Mouse (Mus musculus) ES-E14 (cell line): ENCODE measurements at regions not wholly inside any gene's neighbourhood (a gene's known extent, or its start where the extent isn't known, plus 50 kb on each side); places are given as distances from the start of the nearest gene placed in this dataset.

Experiments
- DNase-seq: peaks from one replicate; pipeline ENCODE4 v3.0.0-alpha.2; 2013; ENCODE audit warnings: low read depth, low spot score
- H3K27ac ChIP-seq: 2 replicates; pipeline ENCODE4 v1.5.1; 2012; ENCODE audit warnings: low read depth, mild to moderate bottlenecking, low read length, moderate library complexity, mixed read lengths; ENCODE audit not compliant: poor library complexity, insufficient read depth, severe bottlenecking
- H3K36me3 ChIP-seq: 2 replicates; pipeline ENCODE4 v1.6.1; 2012; ENCODE audit warnings: mild to moderate bottlenecking, low read length, moderate library complexity, mixed read lengths; ENCODE audit not compliant: control insufficient read depth, poor library complexity, insufficient read depth, severe bottlenecking
- H3K4me1 ChIP-seq, 2 experiments: fragments of 150-350 bp in 1 of 2; sonication (generic) in 1 of 2; 2 replicates each; pipeline ENCODE4 v1.6.1; 2012; ENCODE audit warnings: low read length in 2 of 2, mild to moderate bottlenecking in 1 of 2, mixed read lengths in 1 of 2; ENCODE audit not compliant: control insufficient read depth in 2 of 2, insufficient read depth in 2 of 2, poor library complexity in 1 of 2
- H3K4me3 ChIP-seq, 2 experiments: fragments of 150-350 bp in 1 of 2; sonication (generic) in 1 of 2; 2 replicates each; pipeline ENCODE4 v1.5.1; 2012; ENCODE audit warnings: low read length in 2 of 2, low read depth in 1 of 2, mild to moderate bottlenecking in 1 of 2, mixed read lengths in 1 of 2; ENCODE audit not compliant: insufficient read depth in 1 of 2, poor library complexity in 1 of 2, severe bottlenecking in 1 of 2
- H3K9ac ChIP-seq: 2 replicates; pipeline ENCODE4 v1.6.1; 2012; ENCODE audit warnings: low read depth, mild to moderate bottlenecking, low read length, mixed read lengths; ENCODE audit not compliant: poor library complexity, insufficient read depth, severe bottlenecking
- H3K9me3 ChIP-seq: fragments of 150-350 bp; sonication (generic); 2 replicates; pipeline ENCODE4 v1.6.1; 2012; ENCODE audit warnings: low read depth, mild to moderate bottlenecking, low read length; ENCODE audit not compliant: control insufficient read depth, insufficient read depth
- CHD2 ChIP-seq: IDR thresholded peaks from 2 replicates; pipeline ENCODE4 v1.6.1; 2014; ENCODE audit warnings: mild to moderate bottlenecking, low read depth, low read length, inconsistent platforms
- HCFC1 ChIP-seq: IDR thresholded peaks from 2 replicates; pipeline ENCODE4 v1.6.1; 2012; ENCODE audit warnings: low read length, inconsistent platforms, borderline replicate concordance; ENCODE audit not compliant: insufficient read depth
- MAFK ChIP-seq: IDR thresholded peaks from 2 replicates; pipeline ENCODE4 v1.6.1; 2014; ENCODE audit warnings: mild to moderate bottlenecking, low read depth, low read length, inconsistent platforms; ENCODE audit not compliant: insufficient read depth
- ZC3H11A ChIP-seq: IDR thresholded peaks from 2 replicates; pipeline ENCODE4 v1.6.1; 2012; ENCODE audit warnings: low read depth, mild to moderate bottlenecking, inconsistent platforms, low read length, borderline replicate concordance
- ZNF384 ChIP-seq: IDR thresholded peaks from 2 replicates; pipeline ENCODE4 v1.6.1; 2012; ENCODE audit warnings: low read depth, low read length, inconsistent platforms
- in situ Hi-C, 2 experiments: fragments of 600-800 bp; cut with MboI; formaldehyde crosslinking; loops; one replicate each; pipeline ENCODE4 v1.15.1; 2025; ENCODE audit warnings: low sequenced_read_pairs in 2 of 2, inconsistent platforms in 1 of 2; ENCODE audit not compliant: unreplicated experiment in 2 of 2

- TF ChIP-seq ZC3H11A (peak; percentile 82), ZNF384 (peak; percentile 87), HCFC1 (no peak), CHD2 (no peak), MAFK (0 out of 2 replicates have a peak, but pooled peaks have one; percentile 28)
- Histone ChIP-seq H3K36me3 (no peaks in the 10 kb centered on the region), H3K27ac (peak overlapping the region; percentile 41; the same call in 1 of the 2 replicates), H3K9me3 (no peaks in the 10 kb centered on the region), H3K4me1 (0 out of 4 replicates have a peak, but pooled peaks cover 2% of the 10 kb centered on the region in 2 experiments), H3K9ac (peak overlapping the region; percentile 40), H3K4me3 (peak overlapping the region; percentile 69 to 84)
- in situ Hi-C loops: no loop called here
- DNase-seq: peak; percentile 77
These were observed 68.3 kb upstream of the Smox start for GRCm38 (mm10) chr2:131422907-131423445.

GRCm38 (mm10) chr2:131418130-131418529, 65.4 kb upstream of the Rnf24 start:
- Histone ChIP-seq H3K4me3 (no peak overlapping the region), H3K36me3 (no peaks in the 10 kb centered on the region), H3K9ac (no peak overlapping the region), H3K9me3 (no peaks in the 10 kb centered on the region), H3K27ac (no peak overlapping the region), H3K4me1 (no peaks in the 10 kb centered on the region)
- TF ChIP-seq CHD2: no peak
- no peak for TF ChIP-seq MAFK
- no peak for TF ChIP-seq ZNF384
- no peak for TF ChIP-seq HCFC1
- TF ChIP-seq ZC3H11A: no peak
- no peak for DNase-seq
- in situ Hi-C loops: loop anchor here in 1 of 2 experiments (10.0 kb wide), 1 partner anchor 363 kb away; no protein-coding TSS in a partner anchor

DNA sequence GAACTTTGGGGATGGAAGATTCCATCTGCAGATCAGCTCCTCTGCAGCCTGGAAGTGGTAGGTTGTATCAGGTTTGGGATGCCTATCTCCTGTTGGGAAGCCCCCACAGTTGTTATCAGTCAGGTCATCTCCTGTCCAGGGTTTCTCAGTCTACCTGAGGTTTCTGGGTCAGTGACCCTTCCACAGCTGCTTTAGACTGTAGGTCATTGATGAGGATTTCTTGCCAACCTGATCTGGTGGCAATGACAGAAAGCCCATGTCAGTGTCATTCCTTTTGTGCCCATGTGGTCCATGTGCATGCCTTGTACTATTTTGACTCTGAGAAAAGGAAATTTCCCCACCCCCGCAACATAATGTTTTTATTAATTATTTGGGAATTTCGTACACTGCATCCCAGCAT, 64.8 kb upstream of the Rnf24 start:
- no peaks in the 10 kb centered on the region for H3K36me3 ChIP-seq
- in situ Hi-C loops: loop anchor here in 1 of 2 experiments (10.0 kb wide), 1 partner anchor 363 kb away; no protein-coding TSS in a partner anchor
- TF ChIP-seq HCFC1: no peak
- TF ChIP-seq ZNF384: no peak
- no peak for TF ChIP-seq CHD2
- TF ChIP-seq MAFK: no peak
- no peak for TF ChIP-seq ZC3H11A

DNA sequence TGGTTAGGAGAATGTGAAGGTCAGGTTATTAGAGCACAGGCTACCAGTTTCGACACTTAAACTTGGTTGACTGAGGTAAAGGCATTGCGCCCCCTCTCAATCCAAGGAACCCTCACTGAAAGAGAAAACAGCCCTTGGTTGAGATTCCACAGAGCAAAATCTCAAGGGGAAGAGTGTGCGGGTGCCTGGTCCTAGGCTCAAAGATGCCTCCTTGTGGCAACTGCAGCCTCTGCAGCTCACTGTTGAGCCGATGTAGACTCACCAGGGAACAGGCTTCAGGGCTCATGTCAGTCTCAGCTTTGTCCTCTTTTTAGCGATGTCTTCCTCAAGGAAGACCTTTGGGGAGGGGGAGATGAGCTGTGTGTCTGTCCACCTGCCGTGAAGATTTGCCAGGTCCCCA, 63.8 kb upstream of the Rnf24 start:
- TF ChIP-seq ZC3H11A: peak; percentile 85
- TF ChIP-seq HCFC1: no peak
- TF ChIP-seq MAFK: no peak
- no peak for TF ChIP-seq ZNF384
- no peak for TF ChIP-seq CHD2
- in situ Hi-C loops: loop anchor here in 1 of 2 experiments (10.0 kb wide), 1 partner anchor 362 kb away; no protein-coding TSS in a partner anchor
- no peak overlapping the region for H3K27ac ChIP-seq

More for the DNA sequence above, 64.8 kb upstream of the Rnf24 start:
- H3K27ac ChIP-seq: no peak overlapping the region
- no peak overlapping the region for H3K9ac ChIP-seq
- H3K4me1 ChIP-seq: no peaks in the 10 kb centered on the region
- no peaks in the 10 kb centered on the region for H3K9me3 ChIP-seq
- no peak for DNase-seq
- H3K4me3 ChIP-seq: no peak overlapping the region

More for the DNA sequence above, 63.8 kb upstream of the Rnf24 start:
- Histone ChIP-seq H3K36me3 (no peaks in the 10 kb centered on the region), H3K9ac (no peak overlapping the region), H3K4me3 (no peak overlapping the region), H3K9me3 (no peaks in the 10 kb centered on the region), H3K4me1 (no peaks in the 10 kb centered on the region)
- peak; percentile 39 for DNase-seq
